Mouse (Mus musculus): ENCODE data around the gene Stk38.

DNA sequence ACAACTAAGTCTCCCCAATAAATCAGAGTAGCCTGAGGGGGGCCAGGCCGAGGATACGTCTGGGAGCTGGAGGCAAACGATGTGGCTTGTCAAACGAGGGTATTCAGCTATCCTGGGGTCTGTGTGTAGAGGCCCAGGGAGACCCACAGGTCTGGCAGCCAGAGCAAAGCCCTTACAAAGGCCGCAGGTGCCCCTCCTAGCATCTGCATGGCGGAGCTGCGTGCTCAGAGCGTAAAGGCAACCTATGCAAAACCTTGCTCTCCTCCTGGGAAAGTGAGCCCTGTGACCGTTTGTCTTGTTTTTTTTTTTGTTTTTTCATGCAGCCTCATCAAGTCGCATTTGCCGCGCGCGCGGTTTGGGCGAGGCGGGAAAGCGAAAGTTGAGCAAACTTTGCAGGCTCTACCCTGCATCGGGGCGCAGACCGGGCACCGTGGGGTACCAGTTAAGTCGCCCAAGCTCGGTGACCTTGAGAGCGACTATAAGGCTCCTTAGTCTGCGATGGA, 24.0 kb upstream of the Stk38 start:
- no peak for TF ChIP-seq CHD2 (IDR thresholded peaks at IDR 0.05; ENCODE audit: low read depth, low read length)
- no peak for TF ChIP-seq HCFC1 (IDR thresholded peaks at IDR 0.05; ENCODE audit: borderline replicate concordance, insufficient read depth, low read length)
- peak; percentile 63; the same call in 1 of the 2 replicates for TF ChIP-seq ZNF384 (IDR thresholded peaks at IDR 0.05; ENCODE audit: low read depth, low read length)
